Comparison of ENCODE assay signal across 8 mouse cellular contexts in genomic region chrX:73672879-73673618, GRCm38 (mm10). TPM values are rescaled to one million over a fixed set of nuclear protein-coding genes. Genes with fewer than 3 reads are reported as not detected.
A peak's percentile ranks its signal among the peaks of the same experiment; 100 is the strongest.
DNase-seq lines count a peak whose midpoint lies in the region; ATAC-seq and TF ChIP-seq lines count a peak whose summit lies in the region.

Gene Slc6a8 (plus strand): TSS chrX:73673150.

- H3K36me3 ChIP-seq in C2C12 (ENCODE audit: control insufficient read depth, insufficient read depth), result no peaks in the 10 kb centered on the region
- H3K36me3 ChIP-seq in embryonic facial prominence, embryonic 13.5 days, result peaks cover 11% of the 10 kb centered on the region
- peaks cover 23% of the 10 kb centered on the region for H3K36me3 ChIP-seq in heart, embryonic 12.5 days
- 0 out of 2 replicates have a peak, but pooled peaks cover 2% of the 10 kb centered on the region for H3K36me3 ChIP-seq in kidney, embryonic 16.5 days (ENCODE audit: insufficient read depth, low read length)
- no peaks in the 10 kb centered on the region for H3K36me3 ChIP-seq in liver, embryonic 11.5 days (ENCODE audit: control insufficient read depth, insufficient read depth, low read length)

- peak within 1 kb of the TSS; percentile 82 for H3K9ac ChIP-seq in embryonic facial prominence, embryonic 13.5 days
- peak within 1 kb of the TSS; percentile 92 for H3K9ac ChIP-seq in heart, embryonic 12.5 days
- peak within 1 kb of the TSS; percentile 80 for H3K9ac ChIP-seq in kidney, embryonic 16.5 days (replicated peaks; ENCODE audit: low read length)
- peak within 1 kb of the TSS; percentile 65 for H3K9ac ChIP-seq in liver, embryonic 11.5 days (ENCODE audit: low read depth, low read length)

- peaks cover 16% of the 10 kb centered on the region for H3K4me1 ChIP-seq in embryonic facial prominence, embryonic 13.5 days
- peaks cover 14% of the 10 kb centered on the region for H3K4me1 ChIP-seq in heart, embryonic 12.5 days (replicated peaks)
- peaks cover 11% of the 10 kb centered on the region for H3K4me1 ChIP-seq in kidney, embryonic 16.5 days (ENCODE audit: insufficient read depth, low read length)
- no peaks in the 10 kb centered on the region for H3K4me1 ChIP-seq in liver, embryonic 11.5 days (replicated peaks; ENCODE audit: control insufficient read depth, insufficient read depth, low read length)

- TF ChIP-seq CTCF in C2C12 (IDR thresholded peaks at IDR 0.05; ENCODE audit: control insufficient read depth, insufficient read depth, insufficient read length), result no peak

- H3K79me3 ChIP-seq in C2C12 (ENCODE audit: low read depth), result peaks cover 16% of the 10 kb centered on the region

- no peaks in the 10 kb centered on the region for H3K9me3 ChIP-seq in embryonic facial prominence, embryonic 13.5 days
- H3K9me3 ChIP-seq in heart, embryonic 12.5 days (replicated peaks), result no peaks in the 10 kb centered on the region
- no peaks in the 10 kb centered on the region for H3K9me3 ChIP-seq in kidney, embryonic 16.5 days (ENCODE audit: low read length)
- H3K9me3 ChIP-seq in liver, embryonic 11.5 days (ENCODE audit: control insufficient read depth, low read length), result no peaks in the 10 kb centered on the region

- no peak; the same call in 1 of the 2 replicates for ATAC-seq in embryonic facial prominence, embryonic 13.5 days (ENCODE audit: insufficient number of reproducible peaks, insufficient read depth, low FRiP score, low TSS enrichment, low read depth)
- peak; percentile 78 for ATAC-seq in heart, embryonic 12.5 days (ENCODE audit: insufficient number of reproducible peaks, low FRiP score)
- ATAC-seq in kidney, embryonic 16.5 days (ENCODE audit: low FRiP score, low TSS enrichment), result peak; percentile 75
- peak; percentile 57 for ATAC-seq in liver, embryonic 11.5 days (replicated peaks; ENCODE audit: low FRiP score)

- peak within 1 kb of the TSS; percentile 44 for H3K4me3 ChIP-seq in C2C12 (ENCODE audit: insufficient read depth, poor library complexity, severe bottlenecking)
- peak within 1 kb of the TSS; percentile 61 for H3K4me3 ChIP-seq in embryonic facial prominence, embryonic 13.5 days
- peak within 1 kb of the TSS; percentile 80 for H3K4me3 ChIP-seq in heart, embryonic 12.5 days
- peak within 1 kb of the TSS; percentile 65 for H3K4me3 ChIP-seq in kidney, embryonic 16.5 days (ENCODE audit: low read length)
- peak within 1 kb of the TSS; percentile 60 for H3K4me3 ChIP-seq in liver, embryonic 11.5 days (ENCODE audit: low read depth, low read length)

- peak within 1 kb of the TSS; percentile 57 for H3K27ac ChIP-seq in embryonic facial prominence, embryonic 13.5 days
- H3K27ac ChIP-seq in heart, embryonic 12.5 days (ENCODE audit: poor library complexity, severe bottlenecking), result peak within 1 kb of the TSS; percentile 85
- H3K27ac ChIP-seq in kidney, embryonic 16.5 days (ENCODE audit: low read length), result peak within 1 kb of the TSS; percentile 65; the same call in 1 of the 2 replicates
- H3K27ac ChIP-seq in liver, embryonic 11.5 days (ENCODE audit: low read depth, low read length), result no peak within 1 kb of the TSS

- DNase-seq in adrenal gland, postnatal 10 days, result peak; percentile 84
- DNase-seq in liver, embryonic 11.5 days (ENCODE audit: low spot score), result peak; percentile 48
- DNase-seq in neural tube, embryonic 10.5 days (ENCODE audit: extremely low spot score, low spot score), result peak; percentile 62
- peak; percentile 43 for DNase-seq in urinary bladder, adult 2 months (ENCODE audit: low spot score)

- no peaks in the 10 kb centered on the region for H3K27me3 ChIP-seq in C2C12 (ENCODE audit: control insufficient read depth, insufficient read depth, insufficient read length)
- no peaks in the 10 kb centered on the region; the same call in 1 of the 2 replicates for H3K27me3 ChIP-seq in embryonic facial prominence, embryonic 13.5 days
- H3K27me3 ChIP-seq in heart, embryonic 12.5 days (replicated peaks), result peaks cover 22% of the 10 kb centered on the region
- no peaks in the 10 kb centered on the region; the same call in 1 of the 2 replicates for H3K27me3 ChIP-seq in kidney, embryonic 16.5 days (ENCODE audit: insufficient read depth, low read length)
- peaks cover 26% of the 10 kb centered on the region for H3K27me3 ChIP-seq in liver, embryonic 11.5 days (replicated peaks; ENCODE audit: control insufficient read depth, insufficient read depth, low read length)

- peak within 1 kb of the TSS; percentile 57 for H3ac ChIP-seq in C2C12 (ENCODE audit: control insufficient read depth, insufficient read length, low read depth)

- H3K79me2 ChIP-seq in C2C12 (ENCODE audit: control insufficient read depth, insufficient read depth), result peaks cover 29% of the 10 kb centered on the region

- H3K4me2 ChIP-seq in embryonic facial prominence, embryonic 13.5 days, result peak within 1 kb of the TSS; percentile 70
- H3K4me2 ChIP-seq in heart, embryonic 12.5 days, result peak within 1 kb of the TSS; percentile 77
- H3K4me2 ChIP-seq in kidney, embryonic 16.5 days (replicated peaks; ENCODE audit: low read depth, low read length), result peak within 1 kb of the TSS; percentile 64
- peak within 1 kb of the TSS; percentile 75 for H3K4me2 ChIP-seq in liver, embryonic 11.5 days

- 24% methylated on average over 58 of the region's 72 CpGs for WGBS in embryonic facial prominence, embryonic 13.5 days
- WGBS in heart, embryonic 12.5 days, result 21% methylated on average over 45 of the region's 72 CpGs
- 22% methylated on average over 44 of the region's 72 CpGs for WGBS in kidney, embryonic 16.5 days
- 10% methylated on average over 57 of the region's 72 CpGs for WGBS in liver, embryonic 11.5 days

TF ChIP-seq in C2C12, 6 proteins besides CTCF, POLR2A, EP300 and RAD21:
- TF ChIP-seq FOSL1 (IDR thresholded peaks at IDR 0.05; ENCODE audit: insufficient read depth, low read length, poor library complexity, severe bottlenecking) (no peak), USF1 (IDR thresholded peaks at IDR 0.05; ENCODE audit: low read depth) (no peak), CEBPB (IDR thresholded peaks at IDR 0.05; ENCODE audit: low read depth) (no peak), MAX (IDR thresholded peaks at IDR 0.05) (no peak), MYOD1 (IDR thresholded peaks at IDR 0.05; ENCODE audit: control insufficient read depth, insufficient read length, low read depth) (no peak), MYOG (IDR thresholded peaks at IDR 0.05; ENCODE audit: control insufficient read depth, extremely low read depth, insufficient read length) (no peak)

RNA-seq across cellular contexts. Expression of gene Slc6a8, which starts in this region (rescaled TPM):
- polyA plus RNA-seq in C2C12 (2012; fragmentation: generic; extraction: Trizol), result 62.8 TPM
- total RNA-seq in adrenal gland, postnatal 10 days (2021), result 10 to 100 TPM; 31.9 to 43.3 TPM
- polyA plus RNA-seq in embryonic facial prominence, embryonic 13.5 days (2015; fragmentation: Nextera tagmentation; extraction: Ambion mirVana), result 9.7 and 10.1 TPM in 2 replicates
- 8.8 and 9.8 TPM in 2 replicates for polyA plus RNA-seq in heart, embryonic 12.5 days (2016; fragmentation: Nextera tagmentation; extraction: Ambion mirVana)
- polyA plus RNA-seq in kidney, embryonic 16.5 days (2015; fragmentation: Nextera tagmentation; extraction: Ambion mirVana), result 7.0 and 8.7 TPM in 2 replicates
- 2.2 and 2.4 TPM in 2 replicates for polyA plus RNA-seq in liver, embryonic 11.5 days (2014; fragmentation: Nextera tagmentation; extraction: Ambion mirVana)
- polyA plus RNA-seq in urinary bladder, adult 2 months (2012; rRNA removed), result 78.1 and 87.3 TPM in 2 replicates
